Mouse (Mus musculus) MEL (cell line): ENCODE data around the gene Ano6.

ENCODE experiments used
- BHLHE40 ChIP-seq: IDR thresholded peaks from 2 replicates; pipeline ENCODE4 v1.6.1; 2012; ENCODE audit warnings: low read depth, mild to moderate bottlenecking, inconsistent platforms, low read length, improper control_type of control experiment, borderline replicate concordance
- CHD2 ChIP-seq: IDR thresholded peaks from 2 replicates; pipeline ENCODE4 v1.6.1; 2011; ENCODE audit warnings: low read length, improper control_type of control experiment
- CTCF ChIP-seq, 3 experiments: IDR thresholded peaks in 2 of 3; conservative IDR thresholded peaks in 1 of 3; 2 replicates each; pipeline ENCODE4 v1.5.1; 2011 to 2012; ENCODE audit warnings: low read length in 3 of 3, low read depth in 2 of 3, mild to moderate bottlenecking in 2 of 3, improper control_type of control experiment in 1 of 3, inconsistent platforms in 1 of 3, mixed read lengths in 1 of 3, moderate library complexity in 1 of 3; ENCODE audit not compliant: control insufficient read depth in 1 of 3, insufficient read depth in 1 of 3, poor library complexity in 1 of 3, severe bottlenecking in 1 of 3
- ELF1 ChIP-seq: IDR thresholded peaks from 2 replicates; pipeline ENCODE4 v1.6.1; 2014; ENCODE audit warnings: low read depth, mild to moderate bottlenecking, inconsistent platforms, low read length, improper control_type of control experiment, moderate library complexity
- EP300 ChIP-seq, 2 experiments: IDR thresholded peaks; 2 replicates each; pipeline ENCODE4 v1.6.1; 2011; ENCODE audit warnings: improper control_type of control experiment in 2 of 2, low read length in 2 of 2, low read depth in 1 of 2, mild to moderate bottlenecking in 1 of 2
- HCFC1 ChIP-seq: IDR thresholded peaks from 2 replicates; pipeline ENCODE4 v1.6.1; 2012; ENCODE audit warnings: low read depth, mild to moderate bottlenecking, inconsistent platforms, low read length, improper control_type of control experiment, moderate library complexity
- MAX ChIP-seq: IDR thresholded peaks from 2 replicates; pipeline ENCODE4 v1.6.1; 2011; ENCODE audit warnings: low read length, improper control_type of control experiment
- MYC ChIP-seq: IDR thresholded peaks from 2 replicates; pipeline ENCODE4 v1.6.1; 2011; ENCODE audit warnings: low read depth, mild to moderate bottlenecking, low read length, improper control_type of control experiment, moderate library complexity
- POLR2A ChIP-seq, 2 experiments: IDR thresholded peaks; 2 replicates each; pipeline ENCODE4 v1.6.1; 2011 to 2012; ENCODE audit warnings: low read length in 2 of 2, mild to moderate bottlenecking in 2 of 2, control low read depth in 1 of 2, improper control_type of control experiment in 1 of 2, low read depth in 1 of 2, moderate library complexity in 1 of 2; ENCODE audit not compliant: control insufficient read depth in 1 of 2, insufficient read depth in 1 of 2, poor library complexity in 1 of 2
- TAL1 ChIP-seq: IDR thresholded peaks from 2 replicates; pipeline ENCODE4 v1.6.1; 2012; ENCODE audit warnings: mild to moderate bottlenecking, inconsistent platforms, low read length, moderate library complexity, mixed read lengths
- TCF12 ChIP-seq: IDR thresholded peaks from 2 replicates; pipeline ENCODE4 v1.6.1; 2014; ENCODE audit warnings: low read depth, mild to moderate bottlenecking, inconsistent platforms, low read length, improper control_type of control experiment, moderate library complexity
- USF2 ChIP-seq, 2 experiments: IDR thresholded peaks; 2 replicates each; pipeline ENCODE4 v1.6.1; 2011 to 2012; ENCODE audit warnings: improper control_type of control experiment in 2 of 2, low read length in 2 of 2, borderline replicate concordance in 1 of 2, inconsistent platforms in 1 of 2, low read depth in 1 of 2, mild to moderate bottlenecking in 1 of 2; ENCODE audit not compliant: insufficient read depth in 1 of 2
- ZMIZ1 ChIP-seq: IDR thresholded peaks from 2 replicates; pipeline ENCODE4 v1.6.1; 2012; ENCODE audit warnings: low read depth, mild to moderate bottlenecking, inconsistent platforms, low read length, improper control_type of control experiment, moderate library complexity
- ZNF384 ChIP-seq: IDR thresholded peaks from 2 replicates; pipeline ENCODE4 v1.6.1; 2012; ENCODE audit warnings: low read depth, mild to moderate bottlenecking, inconsistent platforms, low read length, improper control_type of control experiment

GRCm38 (mm10) chr15:95907337-95907736 is 116.7 kb downstream of the Ano6 start:
- TF ChIP-seq CTCF (IDR thresholded peaks at IDR 0.05 in 2 of 3, conservative IDR thresholded peaks at IDR 0.05 in 1 of 3; ENCODE audit: control insufficient read depth in 1 of 3, insufficient read depth in 1 of 3, low read depth in 2 of 3, low read length in 3 of 3, poor library complexity in 1 of 3, severe bottlenecking in 1 of 3): no peak
- TF ChIP-seq TCF12: no peak
- TF ChIP-seq CHD2: no peak
- TF ChIP-seq POLR2A (IDR thresholded peaks at IDR 0.05; ENCODE audit: control insufficient read depth in 1 of 2, insufficient read depth in 1 of 2, low read depth in 1 of 2, low read length in 2 of 2, poor library complexity in 1 of 2): no peak
- no peak for TF ChIP-seq TAL1
- no peak for TF ChIP-seq ELF1
- TF ChIP-seq USF2 (IDR thresholded peaks at IDR 0.05; ENCODE audit: borderline replicate concordance in 1 of 2, insufficient read depth in 1 of 2, low read depth in 1 of 2, low read length in 2 of 2): no peak
- no peak for TF ChIP-seq EP300 (IDR thresholded peaks at IDR 0.05; ENCODE audit: low read depth in 1 of 2, low read length in 2 of 2)
- no peak for TF ChIP-seq ZNF384
- no peak for TF ChIP-seq HCFC1
- no peak for TF ChIP-seq ZMIZ1
- no peak for TF ChIP-seq MAX
- TF ChIP-seq BHLHE40: no peak
- no peak for TF ChIP-seq MYC
